Mouse (Mus musculus) liver, embryonic 14.5 days (tissue): ENCODE data around the gene Ruvbl2.

Experiments
- CTCF ChIP-seq: IDR thresholded peaks from 2 replicates; pipeline ENCODE4 v1.5.1; 2016; ENCODE audit warnings: antibody characterized with exemption, low read depth, control low read depth
- EP300 ChIP-seq: IDR thresholded peaks from 2 replicates; pipeline ENCODE4 v1.6.1; 2016; ENCODE audit warnings: antibody characterized with exemption, low read depth

- TF ChIP-seq CTCF (0 out of 2 replicates have a peak, but pooled peaks have one; percentile 19), EP300 (no peak)
Measured at GRCm38 (mm10) chr7:45466283-45467089, 28.6 kb upstream of the Ruvbl2 start, which contains the start of gene Bax.
